Mouse (Mus musculus): ENCODE results near the gene Lgr4. TPM values are rescaled to one million over a fixed set of nuclear protein-coding genes. Genes with fewer than 3 reads are reported as not detected.

The Lgr4 gene
- polyA plus RNA-seq, 1 experiment from 2014 or later = 3.5 TPM

DNA sequence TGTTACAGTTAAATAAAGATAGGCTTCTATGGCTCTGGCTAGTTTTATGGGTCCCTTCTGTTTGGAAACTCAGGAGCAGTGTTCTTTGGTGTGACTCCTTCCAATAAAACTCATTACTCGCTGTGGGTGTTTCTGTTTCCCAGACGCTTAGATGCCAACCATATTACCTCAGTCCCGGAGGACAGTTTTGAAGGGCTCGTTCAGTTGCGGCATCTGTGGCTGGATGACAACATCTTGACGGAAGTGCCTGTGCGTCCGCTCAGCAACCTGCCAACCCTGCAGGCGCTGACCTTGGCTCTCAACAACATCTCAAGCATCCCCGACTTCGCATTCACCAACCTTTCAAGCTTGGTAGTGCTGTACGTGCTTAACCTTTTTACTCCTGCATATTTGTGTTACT, 79.0 kb downstream of the Lgr4 start:
- no peak overlapping the region for H3K27ac ChIP-seq (ENCODE audit: low read length)
- 58% methylated on average over 12 of the region's 12 CpGs for WGBS (ENCODE audit: insufficient replicate concordance)
- peak overlapping the region; percentile 30; the same call in 1 of the 2 replicates for H3K4me2 ChIP-seq (ENCODE audit: low read depth, low read length)
- H3K4me3 ChIP-seq (ENCODE audit: low read depth, low read length) = no peak overlapping the region
- peaks cover 21% of the 10 kb centered on the region for H3K4me1 ChIP-seq (ENCODE audit: control insufficient read depth, low read depth, low read length)
- H3K9ac ChIP-seq (ENCODE audit: low read depth, low read length) = no peak overlapping the region
- ATAC-seq (ENCODE audit: low read depth) = no peak
- no peaks in the 10 kb centered on the region for H3K9me3 ChIP-seq (replicated peaks; ENCODE audit: control insufficient read depth, low read length)
- no peaks in the 10 kb centered on the region; the same call in 1 of the 2 replicates for H3K36me3 ChIP-seq (ENCODE audit: control insufficient read depth, insufficient read depth)
- no peaks in the 10 kb centered on the region for H3K27me3 ChIP-seq (ENCODE audit: control insufficient read depth, insufficient read depth, low read depth, low read length)

- no peaks in the 10 kb centered on the region; the same call in 1 of the 2 replicates for H3K36me3 ChIP-seq (ENCODE audit: control insufficient read depth, insufficient read depth)
- H3K4me2 ChIP-seq (ENCODE audit: low read depth, low read length) = no peak overlapping the region
- no peaks in the 10 kb centered on the region for H3K9me3 ChIP-seq (replicated peaks; ENCODE audit: control insufficient read depth, low read length)
- H3K4me1 ChIP-seq (ENCODE audit: control insufficient read depth, low read depth, low read length) = peaks cover 38% of the 10 kb centered on the region
- no peaks in the 10 kb centered on the region for H3K27me3 ChIP-seq (ENCODE audit: control insufficient read depth, insufficient read depth, low read depth, low read length)
- H3K9ac ChIP-seq (ENCODE audit: low read depth, low read length) = no peak overlapping the region
- WGBS (ENCODE audit: insufficient replicate concordance) = 88% methylated on average over 1 of the region's 1 CpGs
- no peak for ATAC-seq (ENCODE audit: low read depth)
- H3K27ac ChIP-seq (ENCODE audit: low read length) = no peak overlapping the region
- no peak overlapping the region for H3K4me3 ChIP-seq (ENCODE audit: low read depth, low read length)
Observed at GRCm38 (mm10) chr2:110004668-110005067, 87.2 kb downstream of the Lgr4 start.

- H3K4me2 ChIP-seq (ENCODE audit: low read depth, low read length) = no peak overlapping the region
- no peaks in the 10 kb centered on the region for H3K9me3 ChIP-seq (replicated peaks; ENCODE audit: control insufficient read depth, low read length)
- no peaks in the 10 kb centered on the region for H3K36me3 ChIP-seq (ENCODE audit: control insufficient read depth, insufficient read depth)
- H3K4me1 ChIP-seq (ENCODE audit: control insufficient read depth, low read depth, low read length) = peaks cover 38% of the 10 kb centered on the region
- H3K27me3 ChIP-seq (ENCODE audit: control insufficient read depth, insufficient read depth, low read depth, low read length) = no peaks in the 10 kb centered on the region
- no peak overlapping the region for H3K4me3 ChIP-seq (ENCODE audit: low read depth, low read length)
- ATAC-seq (ENCODE audit: low read depth) = no peak
- 61% methylated on average over 3 of the region's 3 CpGs for WGBS (ENCODE audit: insufficient replicate concordance)
- H3K27ac ChIP-seq (ENCODE audit: low read length) = peak overlapping the region; percentile 63
- no peak overlapping the region for H3K9ac ChIP-seq (ENCODE audit: low read depth, low read length)
Observed at GRCm38 (mm10) chr2:110005164-110005563, 87.7 kb downstream of the Lgr4 start.

- WGBS (ENCODE audit: insufficient replicate concordance) = 36% methylated on average over 3 of the region's 3 CpGs
- Histone ChIP-seq H3K27ac (ENCODE audit: low read length) (peak overlapping the region; percentile 63), H3K4me3 (ENCODE audit: low read depth, low read length) (no peak overlapping the region), H3K36me3 (ENCODE audit: control insufficient read depth, insufficient read depth) (no peaks in the 10 kb centered on the region), H3K4me1 (ENCODE audit: control insufficient read depth, low read depth, low read length) (peaks cover 38% of the 10 kb centered on the region), H3K27me3 (ENCODE audit: control insufficient read depth, insufficient read depth, low read depth, low read length) (no peaks in the 10 kb centered on the region), H3K9me3 (replicated peaks; ENCODE audit: control insufficient read depth, low read length) (no peaks in the 10 kb centered on the region), H3K4me2 (ENCODE audit: low read depth, low read length) (peak overlapping the region; percentile 33), H3K9ac (ENCODE audit: low read depth, low read length) (no peak overlapping the region)
- ATAC-seq (ENCODE audit: low read depth) = no peak; the same call in 1 of the 2 replicates
Observed at GRCm38 (mm10) chr2:110005596-110006239, 88.3 kb downstream of the Lgr4 start.

- Histone ChIP-seq H3K36me3 (ENCODE audit: control insufficient read depth, insufficient read depth) (no peaks in the 10 kb centered on the region; the same call in 1 of the 2 replicates), H3K27ac (ENCODE audit: low read length) (peak overlapping the region; percentile 36), H3K9ac (ENCODE audit: low read depth, low read length) (no peak overlapping the region), H3K9me3 (replicated peaks; ENCODE audit: control insufficient read depth, low read length) (no peaks in the 10 kb centered on the region), H3K4me2 (ENCODE audit: low read depth, low read length) (peak overlapping the region; percentile 47), H3K27me3 (ENCODE audit: control insufficient read depth, insufficient read depth, low read depth, low read length) (no peaks in the 10 kb centered on the region), H3K4me3 (ENCODE audit: low read depth, low read length) (0 out of 2 replicates have a peak overlapping the region, but pooled peaks have one; percentile 2), H3K4me1 (ENCODE audit: control insufficient read depth, low read depth, low read length) (peaks cover 38% of the 10 kb centered on the region)
- peak; percentile 90 for ATAC-seq (ENCODE audit: low read depth)
- WGBS (ENCODE audit: insufficient replicate concordance) = 39% methylated on average over 10 of the region's 10 CpGs
Observed at GRCm38 (mm10) chr2:110007423-110008267, 90.2 kb downstream of the Lgr4 start.

DNA sequence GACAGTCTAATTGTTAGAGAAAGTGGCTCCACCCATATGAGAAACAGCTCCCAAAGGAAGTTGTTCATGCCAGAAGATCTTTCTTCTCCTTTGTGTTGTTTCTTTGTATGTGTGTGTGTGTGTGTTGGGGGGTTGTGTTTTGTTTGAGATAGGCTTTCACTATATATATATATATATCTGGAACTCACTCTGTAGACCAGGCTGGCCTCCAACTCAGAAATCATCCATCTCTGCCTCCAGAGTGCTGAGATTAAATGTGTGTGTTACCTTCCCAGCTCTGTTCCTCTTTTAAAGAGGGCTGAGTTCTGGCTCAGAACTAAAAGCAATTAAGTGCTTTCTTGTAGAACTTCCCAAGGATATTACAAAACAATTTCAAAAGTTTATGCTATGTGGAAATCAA, 92.0 kb downstream of the Lgr4 start:
- H3K9me3 ChIP-seq (replicated peaks; ENCODE audit: control insufficient read depth, low read length) = no peaks in the 10 kb centered on the region
- no peaks in the 10 kb centered on the region; the same call in 1 of the 2 replicates for H3K36me3 ChIP-seq (ENCODE audit: control insufficient read depth, insufficient read depth)
- no peak overlapping the region for H3K4me3 ChIP-seq (ENCODE audit: low read depth, low read length)
- no peak for ATAC-seq (ENCODE audit: low read depth)
- no peak overlapping the region for H3K4me2 ChIP-seq (ENCODE audit: low read depth, low read length)
- H3K4me1 ChIP-seq (ENCODE audit: control insufficient read depth, low read depth, low read length) = peaks cover 38% of the 10 kb centered on the region
- H3K27ac ChIP-seq (ENCODE audit: low read length) = no peak overlapping the region
- no peak overlapping the region for H3K9ac ChIP-seq (ENCODE audit: low read depth, low read length)
- no peaks in the 10 kb centered on the region for H3K27me3 ChIP-seq (ENCODE audit: control insufficient read depth, insufficient read depth, low read depth, low read length)

GRCm38 (mm10) chr2:110012184-110012725, 94.8 kb downstream of the Lgr4 start:
- Histone ChIP-seq H3K4me1 (ENCODE audit: control insufficient read depth, low read depth, low read length) (peaks cover 20% of the 10 kb centered on the region), H3K9ac (ENCODE audit: low read depth, low read length) (no peak overlapping the region), H3K27ac (ENCODE audit: low read length) (no peak overlapping the region), H3K4me2 (ENCODE audit: low read depth, low read length) (no peak overlapping the region), H3K27me3 (ENCODE audit: control insufficient read depth, insufficient read depth, low read depth, low read length) (no peaks in the 10 kb centered on the region), H3K9me3 (replicated peaks; ENCODE audit: control insufficient read depth, low read length) (no peaks in the 10 kb centered on the region), H3K36me3 (ENCODE audit: control insufficient read depth, insufficient read depth) (no peaks in the 10 kb centered on the region; the same call in 1 of the 2 replicates), H3K4me3 (ENCODE audit: low read depth, low read length) (no peak overlapping the region)
- 82% methylated on average over 13 of the region's 13 CpGs for WGBS (ENCODE audit: insufficient replicate concordance)
- ATAC-seq (ENCODE audit: low read depth) = no peak

DNA sequence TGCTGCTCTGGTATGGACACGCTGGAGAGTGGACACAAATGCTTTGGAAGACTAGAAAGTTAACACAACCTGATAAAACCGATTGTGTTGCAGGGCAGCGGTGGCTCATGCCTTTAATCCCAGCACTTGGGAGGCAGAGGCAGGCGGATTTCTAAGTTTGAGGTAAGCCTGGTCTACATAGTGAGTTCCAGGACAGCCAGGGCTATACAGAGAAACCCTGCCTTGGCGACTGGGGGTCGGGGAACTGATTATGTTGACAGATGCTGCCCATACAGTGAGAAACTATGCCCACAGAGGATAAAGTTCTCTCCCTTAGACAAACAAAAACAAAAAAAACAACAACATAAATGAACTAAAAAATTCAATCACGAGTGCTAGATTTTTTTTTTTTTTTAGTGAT, 99.6 kb downstream of the Lgr4 start:
- peaks cover 23% of the 10 kb centered on the region for H3K4me1 ChIP-seq (ENCODE audit: control insufficient read depth, low read depth, low read length)
- peak overlapping the region; percentile 95 for H3K4me3 ChIP-seq (ENCODE audit: low read depth, low read length)
- no peak overlapping the region for H3K27ac ChIP-seq (ENCODE audit: low read length)
- WGBS (ENCODE audit: insufficient replicate concordance) = 37% methylated on average over 7 of the region's 7 CpGs
- peak overlapping the region; percentile 93 for H3K9ac ChIP-seq (ENCODE audit: low read depth, low read length)
- peaks cover 5% of the 10 kb centered on the region for H3K36me3 ChIP-seq (ENCODE audit: control insufficient read depth, insufficient read depth)
- H3K4me2 ChIP-seq (ENCODE audit: low read depth, low read length) = peak overlapping the region; percentile 88
- H3K9me3 ChIP-seq (replicated peaks; ENCODE audit: control insufficient read depth, low read length) = no peaks in the 10 kb centered on the region
- H3K27me3 ChIP-seq (ENCODE audit: control insufficient read depth, insufficient read depth, low read depth, low read length) = no peaks in the 10 kb centered on the region
- ATAC-seq (ENCODE audit: low read depth) = no peak
